Mouse (Mus musculus) R1 (cell line): ENCODE results near the gene BC048507.
"Not testable (repeated sequence)": the region's sequence is repeated elsewhere in the genome, so short reads cannot be mapped to it uniquely, and the experiment has no call there.

Experiments used
- DNase-seq: peaks from one replicate; pipeline ENCODE4 v3.0.0-alpha.2; 2018; ENCODE audit warnings: low read depth, low spot score

The BC048507 gene

DNA sequence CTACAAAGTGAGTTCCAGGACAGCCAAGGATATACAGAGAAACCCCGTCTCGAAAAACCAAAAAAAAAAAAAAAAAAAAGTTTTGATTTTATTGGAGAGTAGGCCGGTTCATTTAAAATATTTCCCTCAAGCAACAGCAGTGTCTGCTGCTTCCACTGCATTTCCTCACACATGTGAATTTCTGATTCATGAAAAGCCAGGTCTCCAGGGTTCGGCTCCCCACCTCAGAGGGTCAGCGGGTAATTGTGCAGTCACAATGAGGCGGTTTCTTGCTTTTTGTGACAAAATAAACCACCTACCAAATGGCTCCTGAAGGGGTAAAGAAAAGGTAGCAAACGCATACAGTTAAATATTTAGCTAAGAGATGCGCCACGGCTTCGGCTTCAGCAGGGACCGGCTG is at the start of gene BC048507:
Gene BC048507 (plus strand): TSS at position 301 of the 400 bp plus-strand sequence.
- DNase-seq, result no peak

DNA sequence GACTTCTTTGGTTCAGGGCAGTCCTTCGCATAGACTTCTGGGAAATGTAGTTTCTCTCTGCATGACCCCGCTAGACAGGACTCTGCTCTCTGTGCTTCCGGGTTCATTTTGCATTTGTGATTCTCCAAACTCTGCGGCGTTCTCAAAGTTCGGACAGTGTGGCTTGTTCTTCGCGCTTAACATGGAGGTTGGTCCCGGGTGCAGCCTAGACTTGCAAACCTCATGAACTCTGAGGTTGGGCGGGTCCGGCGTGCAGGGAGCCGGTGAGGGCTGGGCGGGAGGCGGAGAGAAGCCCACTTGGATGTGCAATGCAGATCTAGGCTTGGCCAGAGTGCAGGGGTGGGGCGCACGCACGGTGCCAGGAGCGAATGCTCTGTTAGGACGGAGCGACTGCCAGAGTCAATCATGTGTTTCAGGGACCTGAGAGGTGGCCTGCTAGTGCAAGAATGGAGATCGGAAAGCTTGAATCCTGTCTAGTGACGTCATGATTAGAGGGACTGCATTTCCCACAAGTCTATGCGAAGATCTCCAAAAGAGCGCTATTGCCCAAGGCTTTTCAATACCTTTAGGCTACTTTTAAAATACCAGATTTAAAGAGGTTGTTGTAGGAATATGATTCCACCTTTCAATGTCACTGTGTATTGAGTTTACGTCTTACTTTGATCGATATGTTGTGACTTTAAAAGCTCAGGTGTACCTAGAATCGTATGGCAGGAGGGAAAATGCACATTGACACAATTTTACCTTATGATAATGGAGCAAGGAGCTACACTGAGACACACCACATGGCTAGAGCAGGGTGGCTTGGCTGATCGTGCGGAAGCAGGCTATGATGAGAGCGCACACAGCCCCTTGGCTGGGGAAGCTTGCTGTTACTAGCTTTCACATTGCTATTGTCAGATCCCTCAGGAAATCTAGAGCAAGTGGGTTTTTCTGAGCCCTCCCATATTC is 49.1 kb upstream of the BC048507 start, which contains the start of gene Zfp273:
Gene Zfp273 (plus strand): TSS at position 31 of the 951 bp plus-strand sequence.
- peak; percentile 97 for DNase-seq

DNA sequence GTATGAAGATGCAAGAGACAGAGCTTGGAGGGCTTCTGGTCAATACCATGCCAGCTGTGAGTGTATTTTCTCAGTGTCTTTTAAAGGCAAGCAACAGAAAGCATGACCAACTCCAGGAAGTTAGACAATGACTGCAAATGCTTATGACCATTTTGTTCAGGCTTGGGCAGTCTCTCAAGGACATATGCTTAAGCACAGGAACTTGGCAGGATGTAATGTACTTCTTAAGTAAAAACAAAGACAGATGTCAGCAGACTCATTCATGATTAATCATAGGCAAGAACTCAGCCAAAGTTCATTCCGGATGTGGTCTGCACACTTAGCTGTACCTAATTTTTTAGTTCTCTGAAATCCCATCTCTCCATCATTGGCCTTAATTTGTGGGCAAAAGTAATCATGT is 44.5 kb upstream of the BC048507 start:
- no peak for DNase-seq

DNA sequence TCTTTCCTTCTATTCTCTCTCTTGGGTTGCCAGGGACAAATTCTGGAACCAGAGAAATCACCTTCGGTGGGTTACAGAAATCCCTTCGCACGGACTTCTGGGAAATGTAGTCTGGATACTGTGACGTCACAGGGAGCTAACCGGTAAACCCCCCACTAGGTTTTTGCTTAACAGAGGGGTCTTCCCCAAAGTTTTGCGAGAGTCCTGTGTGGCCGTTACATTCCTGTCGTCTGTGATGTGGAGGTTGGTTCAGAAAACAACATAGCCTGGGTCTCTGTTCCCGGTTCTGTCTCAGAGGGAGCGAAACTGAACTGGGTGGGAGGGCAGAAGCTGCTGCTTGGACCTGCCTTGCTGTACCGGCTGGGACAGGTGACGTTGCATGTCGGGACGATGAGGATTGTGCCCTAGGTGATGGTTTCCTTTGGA is 32.2 kb upstream of the BC048507 start, which contains the start of gene Gm10037:
Gene Gm10037 (plus strand): TSS at position 196 of the 426 bp plus-strand sequence.
- peak; percentile 74 for DNase-seq

DNA sequence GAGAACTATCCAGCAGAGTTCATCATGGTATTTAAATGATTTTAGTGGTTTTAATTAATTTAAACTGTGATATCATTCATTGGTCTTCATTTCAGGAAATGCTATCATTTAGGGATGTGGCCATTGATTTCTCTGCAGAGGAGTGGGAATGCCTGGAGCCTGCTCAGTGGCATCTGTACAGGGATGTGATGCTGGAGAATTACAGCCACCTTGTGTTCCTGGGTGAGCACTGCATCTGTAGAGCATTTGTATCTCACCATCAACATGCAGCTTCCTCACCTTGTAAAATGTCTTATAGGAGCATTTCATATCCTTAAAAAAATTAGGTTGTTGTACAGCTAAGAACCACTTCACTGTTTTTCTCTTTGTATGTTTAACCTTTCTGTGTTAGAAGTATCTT is 30.0 kb upstream of the BC048507 start:
- DNase-seq, result not testable (repeated sequence)

DNA sequence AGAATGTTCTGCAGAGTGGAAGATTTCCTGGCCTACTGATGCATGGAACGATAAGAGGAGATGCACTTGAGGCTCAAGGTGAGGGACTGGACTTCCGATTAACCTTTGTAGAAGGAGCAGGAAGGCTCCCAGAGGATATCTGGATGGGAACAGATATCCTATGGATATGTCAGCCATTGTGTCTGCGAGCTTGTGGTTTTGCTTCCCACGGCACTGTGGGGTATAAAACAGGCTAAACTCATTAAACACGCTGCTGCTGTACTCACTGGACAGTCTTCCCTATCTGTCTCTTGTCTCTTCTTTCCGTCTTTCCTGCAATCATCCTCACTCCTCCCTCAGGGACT is 19.4 kb upstream of the BC048507 start:
- no peak for DNase-seq

DNA sequence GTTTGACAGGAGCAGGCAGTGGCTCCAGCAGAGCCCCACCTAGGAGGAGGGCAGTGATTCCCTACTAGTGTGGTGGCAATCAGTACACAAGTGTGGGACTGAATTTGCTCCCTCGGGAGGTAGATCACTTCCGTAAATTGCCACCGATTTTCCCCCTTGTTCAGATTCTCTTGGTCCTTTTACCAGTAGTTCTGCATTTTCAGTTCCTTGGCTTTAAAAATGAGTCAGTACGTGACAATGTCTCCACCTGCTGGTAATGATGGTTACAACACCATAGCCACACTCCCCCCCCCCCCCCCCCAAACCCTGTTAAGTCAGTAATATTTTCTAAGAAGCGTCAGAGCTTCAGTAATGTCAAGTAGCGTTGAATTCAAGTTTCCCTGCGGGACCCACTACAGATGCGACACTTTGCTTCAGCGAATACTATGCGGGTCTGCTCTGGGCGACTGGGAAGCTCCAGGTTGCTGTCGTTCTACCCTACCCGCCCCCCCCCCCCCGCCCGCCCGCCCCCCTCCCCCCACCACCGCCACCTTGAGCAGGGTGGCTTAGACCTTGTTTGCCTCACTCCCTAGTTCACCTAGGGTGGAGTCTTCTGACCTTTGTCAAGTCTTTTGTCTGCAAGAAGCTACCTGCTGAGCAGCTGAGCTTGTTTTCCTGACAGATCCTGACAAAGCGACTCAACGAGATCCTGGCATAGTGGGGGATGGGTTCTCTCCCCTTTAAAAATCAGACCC is 18.8 kb upstream of the BC048507 start:
- DNase-seq, result peak; percentile 99

DNA sequence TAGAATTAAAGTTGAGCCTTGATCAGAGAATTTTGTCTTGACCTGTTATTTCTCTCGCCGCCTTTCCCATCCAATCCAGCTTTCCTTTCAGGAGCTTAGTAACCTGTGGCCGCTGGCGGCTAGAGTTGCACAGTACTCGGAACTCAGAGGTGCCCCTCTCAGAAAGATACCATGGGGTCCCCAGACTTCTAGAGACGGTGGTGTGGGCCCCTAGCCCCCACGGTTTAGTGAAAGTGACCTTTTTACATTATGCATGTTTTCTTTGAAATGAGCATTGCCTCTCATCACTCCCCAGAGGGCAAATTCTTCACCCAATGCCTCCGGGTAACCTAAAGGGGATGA is 18.3 kb upstream of the BC048507 start:
- DNase-seq, result no peak

DNA sequence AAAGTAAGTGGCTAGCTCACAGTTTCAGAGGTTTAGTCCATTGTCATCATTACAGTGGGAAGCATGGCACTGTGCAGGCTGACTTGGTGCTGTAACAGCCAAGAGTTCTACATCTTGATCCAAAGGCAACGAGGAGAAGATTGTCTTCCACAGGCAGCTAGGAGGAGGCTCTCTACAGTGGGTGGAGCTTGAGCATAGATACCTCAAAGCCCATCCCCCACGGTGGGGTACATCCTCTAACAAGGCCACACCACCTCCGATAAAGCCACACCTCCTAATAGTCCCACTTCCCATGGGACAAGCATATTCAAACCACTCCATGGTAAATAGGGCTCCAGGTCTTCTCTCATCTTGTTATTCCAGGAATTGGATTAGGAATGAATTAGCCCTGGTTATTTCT is 12.8 kb upstream of the BC048507 start:
- DNase-seq, result peak; percentile 74

DNA sequence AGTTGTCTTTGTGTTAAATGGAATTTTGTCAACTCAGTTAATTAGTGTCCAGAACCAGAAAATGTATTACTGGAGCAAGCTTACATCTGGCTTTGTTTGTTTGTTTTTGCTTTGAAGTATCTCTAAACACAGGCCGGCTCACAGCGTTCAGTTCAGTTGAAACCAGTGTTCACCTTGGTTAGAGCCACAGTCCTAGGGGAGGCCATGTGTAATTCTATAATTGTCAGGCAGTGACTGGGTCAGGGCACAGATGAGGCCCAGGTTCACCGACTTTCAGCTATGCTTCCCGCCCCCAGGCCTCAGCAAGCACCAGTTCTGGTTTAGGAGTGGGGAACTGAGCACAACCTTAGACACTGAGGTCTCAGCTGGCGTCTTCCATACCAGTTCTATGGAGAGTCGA is 10.0 kb upstream of the BC048507 start:
- no peak for DNase-seq

DNA sequence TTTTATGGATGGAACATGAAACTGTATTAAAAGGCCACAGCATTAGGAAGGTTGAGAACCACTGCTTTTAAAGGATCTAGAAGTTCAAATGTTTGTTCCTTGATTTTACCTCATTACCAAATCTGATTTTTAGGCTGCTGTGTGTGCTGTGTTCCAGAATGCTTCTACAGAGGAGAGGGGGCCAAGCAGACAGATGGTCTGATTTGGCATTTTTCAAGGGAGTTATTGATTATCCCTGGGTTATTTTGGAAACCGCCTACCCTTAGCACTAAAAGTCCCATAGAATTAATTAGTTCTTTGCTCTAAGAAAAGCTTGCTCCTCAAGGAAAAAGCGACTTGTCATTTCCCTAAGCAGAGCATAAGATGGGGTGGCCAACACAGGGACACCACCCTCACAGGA is 9.1 kb upstream of the BC048507 start:
- DNase-seq, result no peak

DNA sequence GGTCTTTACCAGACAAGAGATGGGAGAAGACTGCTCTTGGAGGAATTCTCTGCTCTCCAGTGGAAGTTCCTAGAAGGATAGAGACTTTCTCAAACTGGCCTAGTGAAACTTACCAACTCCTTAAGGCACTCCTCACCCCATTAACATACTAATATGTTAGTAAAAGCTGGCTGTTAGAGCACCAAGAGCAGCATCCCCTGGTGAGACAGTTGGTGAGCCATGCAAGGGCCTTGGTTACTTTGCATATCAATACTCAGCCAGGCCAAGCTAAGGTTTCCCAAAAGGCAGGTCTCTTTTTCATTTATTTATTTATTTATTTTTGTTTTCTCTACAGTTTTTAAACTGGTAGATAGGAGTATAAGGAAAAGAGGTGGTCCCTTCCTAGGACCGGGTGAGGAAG is 5.8 kb upstream of the BC048507 start:
- DNase-seq, result peak; percentile 49

DNA sequence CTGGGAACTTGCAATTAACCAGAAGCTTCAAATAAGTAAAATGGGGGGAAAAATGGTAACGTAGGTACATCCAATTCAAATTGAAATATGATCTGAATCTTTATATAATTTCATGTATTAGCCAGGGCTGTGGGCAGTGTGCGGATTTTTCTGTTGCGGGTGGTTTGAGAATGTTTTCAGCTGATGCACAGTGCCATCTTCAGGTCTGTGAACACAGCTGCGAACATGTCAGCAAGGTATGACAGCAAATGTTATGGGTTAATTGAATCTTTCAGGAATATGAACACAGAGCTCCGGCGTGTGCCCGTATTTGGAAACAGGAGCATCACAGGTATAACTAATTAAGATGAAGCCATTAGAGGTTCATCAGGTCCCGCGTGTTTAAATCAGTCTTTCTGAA is 618 bp upstream of the BC048507 start:
- DNase-seq, result peak; percentile 37

DNA sequence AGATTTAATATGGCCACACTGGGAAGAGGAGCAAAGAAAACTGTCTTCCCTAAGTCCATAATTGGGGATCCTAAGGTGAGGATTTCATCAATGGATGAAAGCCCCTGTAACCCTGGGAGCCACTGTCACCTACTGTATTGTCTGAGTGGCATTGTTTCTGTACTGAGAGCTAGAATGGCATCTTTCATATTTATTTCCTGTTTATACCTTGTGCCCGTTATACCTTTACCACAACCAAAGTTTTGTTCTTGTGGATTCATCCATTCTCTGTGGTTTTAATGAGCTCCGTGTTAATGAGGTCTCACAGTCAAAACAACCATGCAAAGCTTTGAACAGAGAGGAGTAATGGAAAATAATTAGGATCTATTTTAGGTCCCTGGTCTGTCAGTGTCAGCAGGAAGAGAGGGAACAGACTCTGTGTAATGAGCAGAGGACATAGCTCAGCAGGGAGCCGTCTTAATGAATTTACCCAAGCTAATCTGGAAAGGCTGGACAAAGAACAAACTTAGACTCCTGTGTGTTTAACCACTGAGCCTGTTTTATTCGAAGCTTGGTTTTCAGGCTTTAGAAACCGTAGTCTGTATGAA is 1.7 kb downstream of the BC048507 start:
- DNase-seq, result peak; percentile 31

DNA sequence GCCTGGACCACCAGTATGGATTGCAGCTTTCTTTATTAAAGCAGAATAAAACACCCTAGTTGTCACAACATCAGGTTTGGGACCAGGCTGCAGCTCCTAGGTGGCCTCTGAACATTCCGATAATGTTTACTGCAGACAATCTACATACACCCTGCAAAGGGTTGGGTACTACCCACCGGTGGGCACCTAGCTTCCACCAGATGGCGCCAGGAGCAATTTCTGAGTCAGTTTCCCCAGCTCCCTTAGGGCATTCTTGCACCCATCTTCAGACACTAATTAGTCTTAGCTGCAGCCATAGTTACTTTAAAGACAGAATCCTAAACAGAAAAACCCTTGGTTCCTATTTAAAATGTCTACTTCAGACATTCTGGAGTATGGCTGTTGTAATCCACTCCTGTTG is 4.8 kb downstream of the BC048507 start:
- DNase-seq, result peak; percentile 65

DNA sequence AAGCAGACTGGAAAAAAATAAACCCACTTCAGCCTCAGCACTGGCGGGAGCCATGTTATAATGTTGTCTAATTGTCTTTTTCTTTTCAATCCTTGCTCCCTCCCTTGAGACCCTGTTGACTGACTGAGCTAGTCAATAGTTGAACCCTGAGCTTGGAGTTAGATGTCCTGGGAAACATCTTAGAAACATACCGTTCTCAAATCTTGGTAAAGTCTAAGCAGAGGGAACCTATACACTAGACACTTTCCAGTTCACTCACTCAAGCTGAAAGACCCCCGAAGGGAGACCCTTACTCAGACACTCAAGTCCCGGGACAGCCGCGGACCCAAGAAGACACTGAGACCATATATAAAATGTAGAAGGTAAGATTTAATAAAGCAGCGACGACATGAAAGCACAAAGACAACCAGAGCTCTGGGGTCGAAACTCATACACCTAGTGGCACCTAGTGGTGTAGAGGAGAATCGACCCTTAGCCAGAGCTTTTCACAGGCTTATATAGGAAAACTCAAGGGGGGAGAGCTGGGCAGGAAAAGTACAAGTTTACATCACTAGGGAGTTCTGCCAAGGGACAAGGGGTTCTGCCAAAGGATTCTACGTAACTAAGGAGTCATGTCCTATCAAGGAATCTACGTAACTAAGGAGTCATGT is 13.0 kb downstream of the BC048507 start:
- not testable (repeated sequence) for DNase-seq

DNA sequence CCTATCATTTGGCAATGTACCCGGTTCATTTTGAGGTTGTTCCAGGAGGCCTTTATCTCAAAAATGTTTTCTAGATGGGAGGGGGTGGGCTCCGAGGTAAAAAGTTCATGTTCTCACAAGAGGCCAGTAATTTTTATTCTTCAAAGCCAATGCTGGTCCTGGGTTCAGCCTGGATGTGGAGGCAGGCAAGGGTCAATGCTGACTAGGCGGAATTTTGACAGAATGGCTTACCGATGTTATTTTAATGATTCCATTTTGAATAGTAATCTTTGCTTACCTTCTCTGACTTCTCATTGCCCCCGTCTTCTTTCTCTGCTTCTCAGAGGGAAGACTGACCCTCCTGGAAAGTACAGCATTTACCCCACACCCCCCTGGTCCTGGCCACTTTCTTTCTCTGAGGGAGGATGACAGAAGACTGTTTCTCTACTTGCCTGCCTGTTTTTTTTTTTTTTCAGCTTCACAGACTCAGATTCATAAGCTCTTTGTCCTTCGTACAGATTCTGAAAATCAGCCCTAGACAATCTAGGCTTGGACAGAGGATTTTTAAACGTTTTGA is 13.7 kb downstream of the BC048507 start:
- no peak for DNase-seq

DNA sequence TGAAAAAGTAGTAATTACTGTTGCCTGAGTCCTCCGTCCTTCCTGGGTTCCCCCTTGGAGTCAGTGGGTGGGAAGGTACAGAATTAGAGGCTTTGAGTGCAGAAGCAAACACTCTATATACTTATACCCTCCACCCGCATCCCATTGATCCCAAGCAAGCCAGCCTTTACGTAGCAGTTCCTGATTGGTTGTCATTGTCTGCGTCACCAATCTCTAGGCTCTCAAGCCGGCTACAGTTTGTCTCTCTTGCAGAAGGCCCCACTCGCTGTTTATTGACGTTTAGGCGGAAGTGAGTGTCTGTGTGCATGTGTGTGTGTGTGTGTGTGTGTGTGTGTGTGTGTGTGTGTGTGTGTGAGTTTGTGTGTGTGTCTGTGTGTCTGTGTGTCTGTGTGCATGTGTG is 20.8 kb downstream of the BC048507 start:
- DNase-seq, result peak; percentile 85

DNA sequence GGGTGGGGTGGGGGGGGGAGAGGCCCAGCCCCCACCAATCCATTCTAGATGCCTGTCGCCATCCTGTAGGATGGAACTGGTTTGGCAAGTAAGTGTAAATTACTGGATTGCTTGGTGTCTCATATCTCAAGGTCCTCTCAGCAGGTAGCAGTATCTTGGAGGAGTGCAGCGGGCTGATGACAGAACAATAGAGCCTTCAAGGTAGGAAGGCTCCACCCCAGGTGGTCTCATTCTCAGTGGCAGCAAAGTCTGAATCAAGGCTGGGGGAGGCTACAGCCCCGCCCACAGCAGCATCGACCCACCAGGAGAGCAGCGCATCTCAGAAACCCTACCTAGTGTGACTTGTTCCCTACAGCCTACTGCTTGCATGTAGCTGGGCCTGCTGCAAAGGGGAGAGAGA is 46.6 kb downstream of the BC048507 start:
- peak; percentile 97 for DNase-seq
